Mouse (Mus musculus): ENCODE results near the gene Samd8. TPM values are rescaled to one million over a fixed set of nuclear protein-coding genes. Genes with fewer than 3 reads are reported as not detected.

Samd8 gene
- polyA plus RNA-seq, 1 experiment from 2014 or later = 4.1 TPM

DNA sequence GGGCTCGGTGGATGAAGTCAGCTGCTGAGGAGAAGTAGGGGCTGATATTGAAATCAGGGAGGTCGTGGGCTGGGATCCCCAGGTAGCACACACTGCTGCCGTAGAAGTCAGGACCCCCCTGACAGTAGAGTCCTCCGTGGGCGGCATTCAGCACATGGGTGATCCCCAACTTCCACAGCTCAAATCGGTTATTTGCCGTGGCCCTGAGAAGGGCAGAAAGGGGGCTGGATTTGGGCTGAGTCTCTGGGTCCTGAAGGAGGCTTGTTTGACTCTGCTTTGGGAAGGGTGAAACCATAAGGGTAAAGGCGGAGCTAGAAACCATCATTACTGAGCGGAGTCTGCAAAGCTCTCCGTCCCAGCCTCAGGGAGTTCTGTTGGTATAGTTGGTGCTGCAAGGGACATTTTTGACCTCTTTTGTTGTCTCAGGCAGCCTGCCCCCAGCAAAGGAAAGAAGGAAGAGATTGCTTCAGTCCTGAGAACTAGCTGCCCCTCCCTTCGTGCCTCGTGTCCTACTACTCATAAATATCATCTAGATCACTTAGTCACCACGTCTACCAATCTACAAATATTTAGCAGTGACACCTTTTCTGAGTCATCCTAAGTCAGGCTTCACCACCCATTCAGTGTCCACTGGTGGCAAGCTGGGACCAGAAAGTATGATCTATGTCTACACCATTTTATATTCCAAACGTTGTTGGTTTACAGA is 2.7 kb upstream of the Samd8 start:
- Histone ChIP-seq H3K27me3 (replicated peaks) (peaks cover 5% of the 10 kb centered on the region), H3K9me3 (replicated peaks) (no peaks in the 10 kb centered on the region), H3K36me3 (no peaks in the 10 kb centered on the region), H3K27ac (no peak overlapping the region), H3K9ac (no peak overlapping the region), H3K4me2 (no peak overlapping the region), H3K4me3 (no peak overlapping the region), H3K4me1 (peaks cover 30% of the 10 kb centered on the region)
- WGBS (ENCODE audit: insufficient replicate concordance) = 55% methylated on average over 14 of the region's 14 CpGs
- ATAC-seq = no peak

DNA sequence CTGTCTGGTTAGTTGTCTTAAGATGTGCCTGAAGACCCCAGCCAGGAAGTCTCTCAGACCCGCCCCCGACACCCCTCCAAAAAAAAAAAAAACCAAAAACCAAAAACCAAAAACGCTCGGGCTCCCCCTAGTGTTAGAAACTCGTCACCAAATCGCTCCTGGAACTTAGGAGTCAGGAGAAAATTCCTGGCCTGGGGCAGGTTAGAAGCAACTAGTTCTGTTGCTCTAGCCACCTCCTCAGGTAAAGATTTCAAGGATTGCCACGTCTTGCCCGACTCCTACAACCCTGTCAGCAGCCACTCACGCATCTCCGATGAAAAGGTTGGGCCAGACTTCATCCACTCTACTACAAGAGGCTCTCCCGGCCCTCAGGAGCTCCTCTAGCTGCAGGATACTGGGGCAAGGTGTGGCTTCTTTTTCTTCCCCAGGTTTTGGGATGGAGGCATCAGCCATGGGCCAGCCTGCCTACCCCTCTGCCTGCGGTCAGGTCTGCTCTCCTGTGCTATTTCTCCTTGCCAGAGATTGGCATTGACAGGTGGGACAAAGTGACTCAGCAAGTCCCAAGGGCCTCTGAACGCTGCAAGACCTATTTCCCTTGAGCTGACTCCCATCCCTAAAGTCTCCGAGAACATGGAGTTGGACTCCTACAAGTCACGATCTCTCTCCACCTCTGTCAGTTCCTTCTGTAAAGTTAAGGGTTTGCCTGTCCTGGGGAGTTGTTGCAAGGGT is 2.0 kb upstream of the Samd8 start:
- H3K9ac ChIP-seq = no peak overlapping the region
- H3K4me3 ChIP-seq = no peak overlapping the region
- H3K4me2 ChIP-seq = no peak overlapping the region
- peaks cover 36% of the 10 kb centered on the region for H3K4me1 ChIP-seq
- WGBS (ENCODE audit: insufficient replicate concordance) = 38% methylated on average over 15 of the region's 15 CpGs
- H3K27ac ChIP-seq = no peak overlapping the region
- H3K9me3 ChIP-seq (replicated peaks) = no peaks in the 10 kb centered on the region
- ATAC-seq = no peak
- no peaks in the 10 kb centered on the region for H3K36me3 ChIP-seq
- peaks cover 5% of the 10 kb centered on the region for H3K27me3 ChIP-seq (replicated peaks)

- H3K4me2 ChIP-seq = peak within 1 kb of the TSS; percentile 87
- under 1% methylated on average over 26 of the region's 26 CpGs for WGBS (ENCODE audit: insufficient replicate concordance)
- peak within 1 kb of the TSS; percentile 88 for H3K4me3 ChIP-seq
- peaks cover 5% of the 10 kb centered on the region for H3K27me3 ChIP-seq (replicated peaks)
- H3K36me3 ChIP-seq = no peaks in the 10 kb centered on the region
- H3K4me1 ChIP-seq = peaks cover 60% of the 10 kb centered on the region
- peak within 1 kb of the TSS; percentile 94 for H3K9ac ChIP-seq
- ATAC-seq = peak; percentile 82
- H3K9me3 ChIP-seq (replicated peaks) = no peaks in the 10 kb centered on the region
- peak within 1 kb of the TSS; percentile 80 for H3K27ac ChIP-seq
Observed at GRCm38 (mm10) chr14:21750881-21751542, 681 bp downstream of the Samd8 start, which contains the start of gene Dusp13. Gene Dusp13, minus strand, starts transcription at chr14:21751181.

- no peak overlapping the region for H3K27ac ChIP-seq
- no peak overlapping the region for H3K9ac ChIP-seq
- 85% methylated on average over 3 of the region's 3 CpGs for WGBS (ENCODE audit: insufficient replicate concordance)
- H3K27me3 ChIP-seq (replicated peaks) = peaks cover 2% of the 10 kb centered on the region; the same call in 1 of the 2 replicates
- no peaks in the 10 kb centered on the region for H3K9me3 ChIP-seq (replicated peaks)
- peaks cover 73% of the 10 kb centered on the region for H3K4me1 ChIP-seq
- no peak overlapping the region for H3K4me2 ChIP-seq
- H3K4me3 ChIP-seq = no peak overlapping the region
- no peaks in the 10 kb centered on the region for H3K36me3 ChIP-seq
- ATAC-seq = no peak
Observed at GRCm38 (mm10) chr14:21752411-21752810, 2.1 kb downstream of the Samd8 start.

DNA sequence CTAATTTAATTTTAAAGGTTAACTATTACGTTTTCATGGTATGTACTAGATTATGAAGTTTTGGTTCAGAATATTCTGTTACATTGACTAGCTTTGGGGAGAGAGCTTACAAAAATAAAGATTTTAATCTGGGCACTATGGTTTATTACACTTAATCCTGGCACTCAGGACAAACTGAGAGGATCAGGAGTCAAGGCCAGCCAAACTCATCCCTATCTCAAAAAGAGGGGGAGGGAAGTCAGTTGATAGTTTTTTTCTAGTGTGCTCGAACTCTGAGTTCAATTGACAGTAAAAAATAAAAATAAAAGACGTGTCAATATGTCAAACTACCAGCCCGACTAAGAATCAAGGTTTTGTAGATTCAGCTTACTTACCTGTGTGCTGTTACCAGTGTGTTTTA is 3.0 kb downstream of the Samd8 start:
- Histone ChIP-seq H3K27ac (no peak overlapping the region), H3K27me3 (replicated peaks) (no peaks in the 10 kb centered on the region), H3K36me3 (no peaks in the 10 kb centered on the region), H3K4me3 (no peak overlapping the region), H3K4me2 (no peak overlapping the region), H3K4me1 (peaks cover 80% of the 10 kb centered on the region), H3K9me3 (replicated peaks) (no peaks in the 10 kb centered on the region), H3K9ac (no peak overlapping the region)
- WGBS (ENCODE audit: insufficient replicate concordance) = 54% methylated on average over 4 of the region's 4 CpGs
- no peak for ATAC-seq

DNA sequence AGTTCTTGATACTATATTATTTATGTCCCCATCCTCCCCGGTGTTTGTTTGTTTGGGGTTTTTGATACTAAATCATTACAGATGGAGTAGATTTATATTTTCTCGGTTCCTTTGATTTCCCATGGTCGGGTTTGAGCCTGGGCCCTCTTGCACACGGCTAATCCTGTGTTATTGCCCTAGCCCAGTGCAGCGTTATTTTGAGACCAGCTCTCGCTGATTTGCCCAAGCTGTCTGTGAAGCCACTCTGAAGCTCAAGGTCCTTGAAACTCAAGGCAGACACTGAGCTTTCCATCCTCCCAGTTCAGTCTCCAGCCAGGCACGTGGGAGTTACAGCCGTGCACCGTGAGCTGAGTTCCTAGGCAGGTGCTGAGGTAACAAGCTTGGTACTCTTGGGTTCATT is 11.2 kb downstream of the Samd8 start:
- Histone ChIP-seq H3K4me1 (peaks cover 69% of the 10 kb centered on the region), H3K27me3 (replicated peaks) (no peaks in the 10 kb centered on the region)
- WGBS (ENCODE audit: insufficient replicate concordance) = 85% methylated on average over 9 of the region's 9 CpGs

DNA sequence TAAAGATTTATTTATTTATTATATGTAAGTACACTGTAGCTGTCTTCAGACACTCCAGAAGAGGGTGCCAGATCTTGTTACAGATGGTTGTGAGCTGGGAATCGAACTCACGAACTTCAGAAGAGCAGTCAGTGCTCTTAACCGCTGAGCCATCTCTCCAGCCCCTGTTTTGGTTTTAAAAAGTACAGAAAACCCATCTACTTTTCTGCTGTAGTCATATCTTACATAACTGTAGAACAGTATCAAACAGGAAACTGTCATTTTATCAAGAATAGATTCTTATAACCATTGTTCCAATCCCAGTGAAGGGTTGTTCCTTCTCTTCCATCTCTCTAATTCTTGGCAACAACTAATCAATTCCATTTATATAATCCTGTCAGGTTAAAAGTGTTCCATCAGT is 13.4 kb downstream of the Samd8 start:
- peaks cover 64% of the 10 kb centered on the region for H3K4me1 ChIP-seq
- no peak for ATAC-seq

More for the DNA sequence above, 11.2 kb downstream of the Samd8 start:
- no peak overlapping the region for H3K4me3 ChIP-seq
- H3K27ac ChIP-seq = no peak overlapping the region
- no peak overlapping the region for H3K4me2 ChIP-seq
- H3K9ac ChIP-seq = no peak overlapping the region
- ATAC-seq = no peak
- no peaks in the 10 kb centered on the region for H3K9me3 ChIP-seq (replicated peaks)
- H3K36me3 ChIP-seq = no peaks in the 10 kb centered on the region

GRCm38 (mm10) chr14:21764646-21765045 is 14.3 kb downstream of the Samd8 start:
- no peak overlapping the region for H3K4me2 ChIP-seq
- no peaks in the 10 kb centered on the region for H3K9me3 ChIP-seq (replicated peaks)
- no peak overlapping the region for H3K27ac ChIP-seq
- 77% methylated on average over 6 of the region's 6 CpGs for WGBS (ENCODE audit: insufficient replicate concordance)
- H3K4me3 ChIP-seq = no peak overlapping the region
- no peaks in the 10 kb centered on the region for H3K36me3 ChIP-seq
- no peak for ATAC-seq
- H3K27me3 ChIP-seq (replicated peaks) = no peaks in the 10 kb centered on the region
- H3K9ac ChIP-seq = no peak overlapping the region
- peaks cover 55% of the 10 kb centered on the region for H3K4me1 ChIP-seq

More for the DNA sequence above, 13.4 kb downstream of the Samd8 start:
- Histone ChIP-seq H3K4me3 (no peak overlapping the region), H3K4me2 (no peak overlapping the region), H3K9me3 (replicated peaks) (no peaks in the 10 kb centered on the region), H3K27me3 (replicated peaks) (no peaks in the 10 kb centered on the region), H3K36me3 (no peaks in the 10 kb centered on the region), H3K27ac (no peak overlapping the region), H3K9ac (no peak overlapping the region)
- WGBS (ENCODE audit: insufficient replicate concordance) = 76% methylated on average over 3 of the region's 3 CpGs

DNA sequence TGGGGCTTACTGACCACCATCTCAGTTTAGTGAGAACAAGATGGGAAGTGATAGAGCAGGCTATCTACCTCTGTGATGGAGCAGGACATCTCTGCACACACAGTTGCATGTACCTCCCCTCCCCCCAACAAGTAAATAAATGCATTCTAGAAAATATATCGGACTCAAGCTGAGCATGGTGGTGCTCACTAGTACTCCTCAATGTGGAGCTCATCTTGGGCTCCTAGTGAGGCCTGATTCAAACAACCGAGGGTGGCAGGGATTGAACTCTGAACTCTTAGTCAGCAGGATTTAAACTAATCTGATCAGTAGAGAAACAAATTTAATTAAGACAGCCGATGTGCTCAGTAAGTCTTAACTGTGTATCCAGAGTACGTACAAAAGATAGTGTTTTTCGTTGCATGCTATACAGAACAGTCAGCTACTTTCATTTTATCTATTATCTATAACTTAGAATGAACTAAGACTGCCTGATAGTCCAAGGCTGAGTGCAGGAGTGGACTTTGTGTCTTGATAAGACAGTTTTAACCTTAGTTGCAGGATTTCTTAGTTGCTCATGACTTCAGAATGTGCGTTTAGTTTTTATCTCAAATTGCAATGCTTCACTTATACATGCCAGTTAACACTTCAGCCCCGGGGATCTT is 15.5 kb downstream of the Samd8 start:
- ATAC-seq = peak; percentile 79
- H3K9ac ChIP-seq = no peak overlapping the region
- H3K4me2 ChIP-seq = peak overlapping the region; percentile 51
- no peaks in the 10 kb centered on the region for H3K9me3 ChIP-seq (replicated peaks)
- H3K27me3 ChIP-seq (replicated peaks) = no peaks in the 10 kb centered on the region
- H3K4me1 ChIP-seq = peaks cover 55% of the 10 kb centered on the region
- no peak overlapping the region for H3K4me3 ChIP-seq
- H3K27ac ChIP-seq = peak overlapping the region; percentile 56; the same call in 1 of the 2 replicates
- 29% methylated on average over 7 of the region's 7 CpGs for WGBS (ENCODE audit: insufficient replicate concordance)
- H3K36me3 ChIP-seq = no peaks in the 10 kb centered on the region

DNA sequence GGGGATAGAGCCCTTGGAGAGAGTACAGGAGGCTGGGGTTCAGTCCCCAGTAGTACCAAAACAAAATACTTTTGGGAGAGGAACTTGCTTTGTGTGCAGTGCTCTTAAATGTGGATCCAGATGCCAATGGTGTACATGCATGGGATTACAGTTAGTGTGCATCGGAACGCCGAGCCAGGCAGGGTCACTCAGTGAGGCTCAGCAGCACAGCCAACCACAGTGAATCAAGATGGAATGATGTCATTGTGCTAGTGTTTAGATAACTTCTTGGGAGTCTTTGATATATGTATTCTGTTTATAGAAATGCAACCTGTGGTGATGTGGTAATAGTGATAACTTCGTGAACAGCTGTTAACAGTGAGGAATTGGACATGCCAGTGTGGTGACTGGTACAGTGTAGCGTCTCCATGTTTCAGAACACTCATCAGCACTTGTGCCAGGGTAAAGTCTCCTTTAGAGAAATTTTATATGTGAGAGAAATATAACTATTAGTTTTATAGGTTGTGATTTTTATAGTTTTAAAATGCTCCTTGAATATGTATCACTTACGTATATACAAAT is 16.1 kb downstream of the Samd8 start:
- Histone ChIP-seq H3K27me3 (replicated peaks) (no peaks in the 10 kb centered on the region), H3K9me3 (replicated peaks) (no peaks in the 10 kb centered on the region), H3K4me3 (no peak overlapping the region), H3K9ac (no peak overlapping the region), H3K27ac (peak overlapping the region; percentile 23; the same call in 1 of the 2 replicates), H3K4me1 (peaks cover 51% of the 10 kb centered on the region), H3K36me3 (no peaks in the 10 kb centered on the region), H3K4me2 (peak overlapping the region; percentile 51)
- ATAC-seq = peak; percentile 57
- 69% methylated on average over 6 of the region's 6 CpGs for WGBS (ENCODE audit: insufficient replicate concordance)

GRCm38 (mm10) chr14:21772506-21773281 is 22.4 kb downstream of the Samd8 start:
- Histone ChIP-seq H3K4me3 (no peak overlapping the region), H3K9ac (no peak overlapping the region), H3K4me2 (no peak overlapping the region), H3K36me3 (peaks cover 17% of the 10 kb centered on the region), H3K9me3 (replicated peaks) (no peaks in the 10 kb centered on the region), H3K27me3 (replicated peaks) (no peaks in the 10 kb centered on the region), H3K27ac (no peak overlapping the region), H3K4me1 (peaks cover 6% of the 10 kb centered on the region; the same call in 1 of the 2 replicates)
- no peak for ATAC-seq
- WGBS (ENCODE audit: insufficient replicate concordance) = 82% methylated on average over 11 of the region's 11 CpGs

Data from liver, embryonic 12.5 days (tissue).